Mouse (Mus musculus) Patski (cell line): ENCODE results near the gene Efcab6. TPM values are rescaled to one million over a fixed set of nuclear protein-coding genes. Genes with fewer than 3 reads are reported as not detected.
"Not testable (repeated sequence)": the region's sequence is repeated elsewhere in the genome, so short reads cannot be mapped to it uniquely, and the experiment has no call there.

ENCODE experiments used
- ATAC-seq: fragments of 100-300 bp; one replicate; pipeline ENCODE4 v1.8.0; 2021
- CTCF ChIA-PET: fragments of 350-600 bp; sonication (Branson Sonifier 250); formaldehyde crosslinking; loops from one replicate; lab custom pipeline; 2022; ENCODE audit warnings: inconsistent platforms; lab: Charles Lee
- POLR2A ChIA-PET: fragments of 350-600 bp; sonication (Branson Sonifier 250); formaldehyde crosslinking; loops from one replicate; lab custom pipeline; 2022; ENCODE audit warnings: antibody characterized with exemption, inconsistent platforms; lab: Charles Lee
- DNase-seq: peaks from one replicate; pipeline ENCODE4 v3.0.0-alpha.2; 2011; ENCODE audit warnings: low read depth, low spot score
- H3K27me3 ChIP-seq: fragments of 371-371 bp; one replicate; pipeline ENCODE4 v1.5.1; 2021
- CTCF ChIP-seq: fragments of 100-300 bp; IDR thresholded peaks from one replicate; pipeline ENCODE4 v1.5.1; 2021
- in situ Hi-C: fragments of 300-500 bp; cut with MboI; formaldehyde crosslinking; loops from 3 replicates; pipeline ENCODE4 v1.11.1; 2018; ENCODE audit warnings: low pct_unique_long_range_greater_than_20kb, mixed read lengths
- polyA plus RNA-seq: library from polyadenylated mRNA; unstranded; gene quantifications from one replicate; pipeline ENCODE4 v1.2.3, GENCODE M21; 2021

Efcab6 gene
- not detected for polyA plus RNA-seq

DNA sequence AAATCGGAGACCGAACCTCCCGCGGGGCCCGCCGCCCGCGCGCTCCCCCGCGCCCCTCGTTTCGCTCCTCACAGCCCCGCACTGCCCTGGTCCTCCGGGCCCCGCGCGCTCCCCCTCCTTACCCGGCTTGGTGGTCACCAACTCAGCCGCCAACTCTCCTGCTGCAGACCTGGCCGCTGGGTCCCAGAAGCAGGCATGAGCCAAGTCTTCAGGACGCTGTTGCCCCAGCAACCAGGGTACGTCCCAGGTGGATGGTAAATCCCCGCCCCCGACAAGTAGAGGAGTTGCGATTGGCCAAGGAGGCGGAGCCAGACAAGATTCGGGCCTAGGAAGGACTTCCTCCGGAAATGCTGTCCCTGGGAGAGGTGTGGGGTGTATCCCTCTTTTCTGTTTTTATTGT, at the start of gene Efcab6:
Gene Efcab6 (minus strand): TSS at position 240 of the 400 bp plus-strand sequence.
- no peak for TF ChIP-seq CTCF
- peaks cover 13% of the 10 kb centered on the region for H3K27me3 ChIP-seq
- in situ Hi-C loops = no loop called here
- no peak for DNase-seq
- no peak for ATAC-seq
- POLR2A ChIA-PET = no interaction called here
- CTCF ChIA-PET = no interaction called here

DNA sequence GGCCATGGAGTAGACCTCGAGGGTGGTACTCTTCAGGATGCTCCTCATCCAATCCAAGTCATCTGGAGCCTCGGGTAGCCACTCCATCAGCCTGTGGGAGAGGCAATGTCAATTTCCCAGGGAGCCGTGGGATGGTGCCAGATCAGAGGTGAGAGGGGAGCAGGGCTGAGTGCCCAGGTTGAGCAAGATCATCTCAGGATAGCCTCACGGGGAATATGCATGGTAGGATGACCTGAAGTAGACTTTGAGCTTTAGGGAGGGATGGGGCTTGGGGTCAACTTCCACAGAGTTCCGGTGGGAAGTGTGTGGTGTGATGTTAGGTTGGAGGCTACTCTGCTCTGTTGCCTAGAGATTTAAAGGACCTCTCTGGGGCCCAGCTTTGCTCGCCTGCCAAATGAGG, 48.7 kb upstream of the Efcab6 start:
- TF ChIP-seq CTCF = no peak
- ChIA-PET CTCF (no interaction called here), POLR2A (no interaction called here)
- H3K27me3 ChIP-seq = peaks cover 7% of the 10 kb centered on the region
- DNase-seq (no peak), ATAC-seq (no peak)
- in situ Hi-C loops = no loop called here

DNA sequence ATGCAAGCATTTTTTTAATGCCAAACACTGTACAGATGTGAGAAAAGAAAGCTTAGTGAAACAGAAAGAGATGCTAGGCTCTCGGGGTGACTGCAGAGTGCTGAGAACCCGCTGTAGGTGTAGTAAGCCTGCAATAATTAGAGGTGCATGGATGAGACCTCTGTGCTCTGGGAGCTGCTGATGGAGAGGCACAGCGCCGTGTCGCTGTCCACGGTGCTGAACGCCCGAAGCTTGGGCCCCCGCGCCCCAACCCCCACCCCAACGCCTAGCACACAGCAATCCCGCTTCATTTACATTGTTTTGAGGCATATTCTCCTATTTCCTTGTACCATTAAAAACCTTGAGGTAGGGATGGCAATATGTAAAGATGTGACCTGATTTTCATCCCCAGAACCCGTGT, 43.7 kb upstream of the Efcab6 start:
- ATAC-seq = no peak
- ChIA-PET POLR2A (interaction anchor here (0.6 to 0.7 kb wide), 2 partner anchors 11 to 18 kb away, joined by 3 to 5 read pairs; no protein-coding TSS in a partner anchor), CTCF (no interaction called here)
- no peak for TF ChIP-seq CTCF
- no peak for DNase-seq
- in situ Hi-C loops = no loop called here
- H3K27me3 ChIP-seq = peaks cover 20% of the 10 kb centered on the region

DNA sequence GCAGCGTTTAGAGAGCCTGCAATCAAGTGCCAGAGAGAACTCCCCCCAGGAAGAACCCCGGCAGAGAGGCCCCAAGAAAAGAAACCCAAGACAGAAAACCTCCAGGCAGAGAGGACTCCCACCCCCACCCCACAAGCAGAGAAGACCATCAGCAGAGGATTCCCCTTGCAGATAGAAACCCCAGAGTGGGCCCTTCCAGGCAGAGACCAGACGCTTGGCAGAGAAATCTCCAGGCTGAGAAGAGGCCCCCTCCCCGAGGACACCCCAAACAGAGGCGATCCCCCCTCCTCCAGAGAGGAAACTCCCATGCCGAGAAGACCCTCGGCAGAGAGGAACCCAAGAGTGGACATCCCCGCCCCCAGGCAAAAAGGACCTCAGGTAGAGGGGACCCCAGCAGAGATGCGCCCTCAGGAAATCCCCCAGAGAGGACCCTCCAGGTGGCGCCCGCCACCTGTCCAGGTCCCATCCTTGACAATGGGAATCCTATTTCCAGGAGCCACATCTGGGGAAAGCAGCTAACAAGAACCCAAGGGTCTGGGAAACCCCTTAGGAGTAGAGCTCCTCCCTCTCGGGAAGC, 40.8 kb upstream of the Efcab6 start:
- H3K27me3 ChIP-seq = peaks cover 18% of the 10 kb centered on the region
- in situ Hi-C loops = no loop called here
- DNase-seq (no peak), ATAC-seq (no peak)
- no peak for TF ChIP-seq CTCF
- ChIA-PET POLR2A (interaction anchor here (0.6 kb wide), 1 partner anchor 1061 kb away, joined by 6 read pairs; no protein-coding TSS in a partner anchor), CTCF (no interaction called here)

DNA sequence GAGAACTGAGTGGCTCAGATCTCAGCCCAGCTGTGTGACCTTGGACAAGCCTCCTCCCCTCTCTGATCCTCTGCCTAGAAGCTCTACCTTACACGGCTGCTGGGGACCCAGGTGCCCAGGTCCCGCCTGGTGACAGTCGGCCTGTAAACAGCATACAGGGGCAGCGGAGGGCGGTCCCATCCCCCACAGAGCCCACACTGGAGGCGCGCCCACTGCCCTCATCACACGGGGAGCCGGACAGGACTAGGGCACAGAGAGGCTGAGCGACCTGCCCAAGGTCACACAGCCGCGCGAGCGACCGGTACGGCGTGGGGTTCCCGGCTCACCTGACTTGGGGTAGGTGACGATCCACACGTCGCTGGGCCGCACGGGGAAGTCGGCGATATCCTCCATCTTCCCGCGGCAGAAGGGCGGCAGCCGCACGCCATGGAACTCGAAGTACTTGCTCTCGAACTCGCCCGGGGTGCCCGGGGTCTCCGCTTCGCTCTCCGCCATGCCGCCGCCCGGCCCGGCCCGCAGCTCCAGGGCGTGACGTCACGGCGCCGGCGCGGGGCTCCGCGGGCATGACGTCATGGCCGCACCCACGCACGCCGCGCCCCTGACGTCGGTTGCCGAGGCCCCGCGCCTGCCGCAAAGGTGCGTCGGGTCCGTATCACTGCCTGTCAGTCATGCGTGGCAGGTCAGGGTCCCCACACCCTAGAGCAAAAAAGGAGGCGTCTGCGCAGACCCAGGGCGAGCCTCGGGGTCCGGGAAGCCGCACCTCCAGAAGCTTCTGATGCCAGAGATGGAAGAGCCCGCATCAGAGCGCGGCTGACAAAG, 40.1 kb upstream of the Efcab6 start, which contains the start of gene Sult4a1:
Gene Sult4a1 (minus strand): TSS at position 650 of the 819 bp plus-strand sequence.
- ATAC-seq (no peak), DNase-seq (no peak)
- no peak for TF ChIP-seq CTCF
- H3K27me3 ChIP-seq = peaks cover 18% of the 10 kb centered on the region
- CTCF ChIA-PET = no interaction called here
- in situ Hi-C loops = no loop called here
- POLR2A ChIA-PET = interaction anchor here (1.1 kb wide), 1 partner anchor 11 kb away, joined by 3 read pairs; no protein-coding TSS in a partner anchor

DNA sequence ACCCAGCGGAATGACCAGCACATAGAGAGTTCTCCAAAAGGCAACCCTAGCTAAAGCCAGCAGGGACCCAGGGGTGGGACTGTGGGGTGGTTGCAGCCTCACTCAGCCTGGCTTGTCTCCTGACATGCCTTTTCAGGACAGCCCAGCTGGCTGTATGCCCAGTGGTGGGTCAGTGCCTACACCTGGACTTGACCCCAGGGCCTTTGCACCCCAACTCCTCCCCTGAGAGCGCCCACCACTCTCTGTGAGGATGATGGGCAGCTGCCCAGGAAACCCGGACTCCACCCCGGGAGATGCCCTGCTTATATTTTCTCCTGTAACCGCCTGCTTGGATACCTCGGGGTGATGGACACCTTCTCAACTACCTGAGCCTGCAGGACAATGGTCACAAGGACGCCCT, 39.4 kb upstream of the Efcab6 start:
- ATAC-seq (no peak), DNase-seq (no peak)
- in situ Hi-C loops = no loop called here
- no peak for TF ChIP-seq CTCF
- POLR2A ChIA-PET = interaction anchor here (1.1 kb wide), 1 partner anchor 11 kb away, joined by 3 read pairs; no protein-coding TSS in a partner anchor
- H3K27me3 ChIP-seq = peaks cover 18% of the 10 kb centered on the region
- CTCF ChIA-PET = no interaction called here

DNA sequence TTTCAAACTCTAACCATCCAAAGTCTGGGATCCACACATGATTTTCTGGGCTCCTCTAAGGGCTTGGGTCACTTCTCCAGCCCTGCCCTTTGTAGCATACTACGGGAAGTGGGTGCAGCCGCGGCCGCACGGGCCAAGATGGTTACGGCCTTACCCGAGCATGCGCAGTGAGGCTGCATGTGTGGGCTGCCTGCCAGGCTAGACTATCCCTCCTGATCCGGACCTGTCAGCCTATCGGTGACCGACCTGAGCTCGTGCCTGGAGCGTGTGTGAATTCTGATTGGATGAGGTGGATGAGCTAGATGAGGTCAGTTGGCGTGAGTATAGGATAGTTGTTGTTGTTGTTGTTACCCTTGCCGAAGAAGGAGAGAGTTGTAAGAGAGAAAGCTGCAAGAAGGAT, 32.4 kb upstream of the Efcab6 start:
- DNase-seq, H3K27me3 ChIP-seq, CTCF ChIA-PET, in situ Hi-C loops, ATAC-seq, POLR2A ChIA-PET: not testable (repeated sequence)

DNA sequence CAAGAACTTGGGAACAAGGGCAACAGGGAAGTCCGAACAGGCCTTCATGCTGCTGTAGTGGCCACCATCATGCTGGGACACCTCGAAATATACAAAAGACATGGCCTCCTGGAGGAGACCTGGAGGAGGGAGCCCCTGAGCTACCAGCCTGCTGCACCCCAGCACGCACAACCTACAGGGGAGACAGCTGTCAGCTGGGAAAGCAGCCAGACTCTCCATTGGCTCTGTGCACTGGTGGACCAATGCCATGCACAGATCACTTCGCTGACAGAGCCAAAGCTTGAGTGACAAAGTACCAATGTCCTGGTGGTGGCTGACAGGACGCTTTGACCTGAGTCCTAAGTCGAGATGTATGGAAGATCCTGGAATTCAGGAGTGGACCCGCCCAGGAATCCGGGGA, 30.9 kb upstream of the Efcab6 start:
- in situ Hi-C loops = no loop called here
- ATAC-seq (no peak), DNase-seq (no peak)
- no peak for TF ChIP-seq CTCF
- peaks cover 4% of the 10 kb centered on the region for H3K27me3 ChIP-seq
- CTCF ChIA-PET = no interaction called here
- POLR2A ChIA-PET = interaction anchor here (0.6 kb wide), 1 partner anchor 29 kb away, joined by 3 read pairs; no protein-coding TSS in a partner anchor

DNA sequence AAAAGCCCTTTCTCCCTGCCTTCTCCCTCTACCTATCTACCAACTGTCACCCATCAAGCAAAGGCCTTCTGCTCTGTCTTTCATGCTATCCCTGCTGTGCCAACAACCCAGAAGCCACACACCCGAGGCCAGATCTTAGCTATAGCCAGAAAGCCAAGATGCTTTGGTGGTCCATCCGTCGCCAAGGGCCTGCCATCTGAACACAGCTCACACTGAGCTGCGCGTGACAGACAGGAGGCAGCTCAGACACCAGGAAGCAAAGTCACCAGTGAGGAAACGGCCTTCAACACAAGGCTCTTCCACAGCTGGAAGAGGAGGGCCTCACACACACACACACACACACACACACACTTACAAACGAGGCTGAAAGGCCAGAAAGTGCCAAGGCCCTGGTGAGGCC, 29.7 kb upstream of the Efcab6 start:
- in situ Hi-C loops = no loop called here
- TF ChIP-seq CTCF = no peak
- ATAC-seq (no peak), DNase-seq (no peak)
- peaks cover 4% of the 10 kb centered on the region for H3K27me3 ChIP-seq
- POLR2A ChIA-PET = no interaction called here
- CTCF ChIA-PET = interaction anchor here (0.9 to 1.2 kb wide), 2 partner anchors 8 to 21 kb away, joined by 3 to 5 read pairs; no protein-coding TSS in a partner anchor

DNA sequence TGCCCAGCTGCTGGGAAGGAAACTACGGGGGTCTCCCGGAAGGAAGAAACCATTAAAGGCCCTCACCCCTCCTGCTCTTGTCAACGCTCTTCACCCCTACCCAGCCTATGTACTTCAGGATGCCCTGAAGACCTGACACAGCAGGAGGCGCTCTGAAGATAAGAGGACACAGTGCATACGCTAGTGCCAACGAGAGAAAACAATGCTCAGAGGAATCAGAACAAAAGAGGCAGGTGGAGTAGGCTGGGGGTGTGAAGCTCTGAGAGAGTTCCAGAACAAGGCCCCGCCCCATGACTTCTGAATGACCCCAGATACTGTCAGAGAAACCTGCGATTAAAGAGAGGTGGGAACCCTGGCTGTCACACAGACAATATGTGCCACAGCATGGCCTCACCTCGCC, 21.6 kb upstream of the Efcab6 start:
- in situ Hi-C loops = no loop called here
- ChIA-PET POLR2A (interaction anchor here (0.6 kb wide), 1 partner anchor 9 kb away, joined by 3 read pairs; no protein-coding TSS in a partner anchor), CTCF (interaction anchor here (1.5 kb wide), 1 partner anchor 8 kb away, joined by 3 read pairs; no protein-coding TSS in a partner anchor)
- ATAC-seq = no peak
- no peaks in the 10 kb centered on the region for H3K27me3 ChIP-seq
- no peak for DNase-seq
- no peak for TF ChIP-seq CTCF
